Mouse (Mus musculus) intestine, postnatal 0 days (tissue): ENCODE measurements around the gene Ttc21b. TPM values are rescaled to one million over a fixed set of nuclear protein-coding genes. Genes with fewer than 3 reads are reported as not detected.

Source experiments
- ATAC-seq: fragments of 200-750 bp; cut with Nextera tagmentation; 2 replicates; pipeline ENCODE4 v1.8.0; 2017; ENCODE audit warnings: mild to moderate bottlenecking, moderate TSS enrichment, moderate library complexity
- H3K27ac ChIP-seq: fragments of 300-500 bp; sonication (generic); 2 replicates; pipeline ENCODE4 v1.5.1; 2014; ENCODE audit warnings: mild to moderate bottlenecking, low read depth, low read length, moderate library complexity
- H3K27me3 ChIP-seq: fragments of 300-500 bp; sonication (generic); replicated peaks from 2 replicates; pipeline ENCODE4 v1.6.1; 2014; ENCODE audit warnings: low read length, mixed read lengths; ENCODE audit not compliant: control insufficient read depth, insufficient read depth
- H3K36me3 ChIP-seq: fragments of 300-500 bp; sonication (generic); 2 replicates; pipeline ENCODE4 v1.6.1; 2014; ENCODE audit warnings: mild to moderate bottlenecking, moderate library complexity; ENCODE audit not compliant: control insufficient read depth, insufficient read depth
- H3K4me1 ChIP-seq: fragments of 300-500 bp; sonication (generic); replicated peaks from 2 replicates; pipeline ENCODE4 v1.6.1; 2014; ENCODE audit warnings: antibody characterized with exemption, low read length, mixed read lengths; ENCODE audit not compliant: control insufficient read depth, insufficient read depth
- H3K4me2 ChIP-seq: fragments of 300-500 bp; sonication (generic); replicated peaks from 2 replicates; pipeline ENCODE4 v1.6.1; 2014; ENCODE audit warnings: low read depth, mild to moderate bottlenecking, moderate library complexity
- H3K4me3 ChIP-seq: fragments of 300-500 bp; sonication (generic); 2 replicates; pipeline ENCODE4 v1.5.1; 2014; ENCODE audit warnings: low read depth, low read length
- H3K9ac ChIP-seq: fragments of 300-500 bp; sonication (generic); 2 replicates; pipeline ENCODE4 v1.6.1; 2014; ENCODE audit warnings: mild to moderate bottlenecking, low read depth, low read length
- H3K9me3 ChIP-seq: fragments of 300-500 bp; sonication (generic); 2 replicates; pipeline ENCODE4 v1.6.1; 2016; ENCODE audit warnings: mixed run types; ENCODE audit not compliant: control insufficient read depth
- CTCF ChIP-seq: sonication (generic); IDR thresholded peaks from 2 replicates; pipeline ENCODE4 v1.5.1; 2016; ENCODE audit warnings: low read depth, mild to moderate bottlenecking, control low read depth, antibody characterized with exemption, moderate library complexity
- WGBS: fragments of 180-500 bp; shearing (Covaris S2); extraction: QIAGEN DNeasy Blood & Tissue Kit; methylation state at CpG from one replicate; pipeline ENCODE4 v1.1.7; 2014; 5-methylcytosine and 5-hydroxymethylcytosine counted together
- polyA plus RNA-seq: library from polyadenylated mRNA; unstranded; fragments of >200 nt; fragmentation: Nextera tagmentation; extraction: Ambion mirVana; gene quantifications from 2 replicates; pipeline ENCODE4 v1.2.1, GENCODE M21; 2015

Ttc21b gene
- 2.6 and 2.7 TPM in 2 replicates for polyA plus RNA-seq

DNA sequence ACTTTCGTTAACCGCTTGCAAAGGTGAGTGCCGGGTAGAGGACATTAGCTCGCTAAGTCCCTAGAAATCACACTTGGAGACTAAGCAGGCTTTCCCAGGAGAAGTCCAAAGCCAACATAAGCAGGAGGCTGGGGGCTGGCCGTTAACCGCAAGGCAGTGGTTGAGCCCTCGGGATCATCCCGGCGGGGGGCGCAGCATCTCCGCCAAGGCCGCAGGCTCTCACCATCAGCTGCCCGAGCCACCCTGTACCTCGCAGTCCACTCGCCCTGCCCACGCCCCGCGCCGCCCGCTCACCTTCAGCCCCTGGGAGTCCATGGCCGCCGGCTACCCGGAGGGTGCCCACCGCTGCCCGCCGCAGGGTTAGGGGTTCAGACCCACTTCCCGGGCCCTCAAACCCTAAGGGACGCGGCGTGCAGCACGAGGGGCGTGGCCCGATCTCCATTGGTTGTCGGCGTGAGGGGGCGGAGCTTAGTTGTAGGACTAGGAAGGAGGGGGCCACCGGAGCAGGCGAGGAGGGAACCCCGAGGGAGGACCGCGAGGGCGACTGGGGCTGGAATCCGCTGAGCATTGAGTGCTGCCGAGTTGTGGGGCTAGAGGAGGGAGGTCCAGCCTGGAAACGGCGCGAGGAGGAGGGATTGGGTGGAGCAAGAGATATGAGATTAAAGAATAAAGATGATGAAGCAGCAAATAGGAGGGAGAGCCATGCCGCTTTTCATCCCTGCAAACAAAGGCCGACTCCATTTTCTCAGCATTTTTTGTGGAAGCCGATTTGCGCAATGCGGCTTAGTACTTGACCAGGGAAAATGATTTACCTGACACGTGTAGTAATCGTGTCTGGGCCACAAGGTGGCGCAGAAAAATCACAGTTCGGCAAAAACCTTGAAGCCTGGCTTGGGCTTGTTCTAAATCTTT is at the start of gene Ttc21b:
Gene Ttc21b (minus strand): TSS at position 398 of the 912 bp plus-strand sequence.
- H3K27me3 ChIP-seq = no peaks in the 10 kb centered on the region
- peak; percentile 82 for TF ChIP-seq CTCF
- no peaks in the 10 kb centered on the region for H3K9me3 ChIP-seq
- H3K4me2 ChIP-seq = peak within 1 kb of the TSS; percentile 93
- peak; percentile 99 for ATAC-seq
- H3K36me3 ChIP-seq = no peaks in the 10 kb centered on the region
- peak within 1 kb of the TSS; percentile 41 for H3K27ac ChIP-seq
- under 1% methylated on average over 56 of the region's 56 CpGs for WGBS
- peaks cover 5% of the 10 kb centered on the region; the same call in 1 of the 2 replicates for H3K4me1 ChIP-seq
- H3K9ac ChIP-seq = peak within 1 kb of the TSS; percentile 62
- H3K4me3 ChIP-seq = peak within 1 kb of the TSS; percentile 90

DNA sequence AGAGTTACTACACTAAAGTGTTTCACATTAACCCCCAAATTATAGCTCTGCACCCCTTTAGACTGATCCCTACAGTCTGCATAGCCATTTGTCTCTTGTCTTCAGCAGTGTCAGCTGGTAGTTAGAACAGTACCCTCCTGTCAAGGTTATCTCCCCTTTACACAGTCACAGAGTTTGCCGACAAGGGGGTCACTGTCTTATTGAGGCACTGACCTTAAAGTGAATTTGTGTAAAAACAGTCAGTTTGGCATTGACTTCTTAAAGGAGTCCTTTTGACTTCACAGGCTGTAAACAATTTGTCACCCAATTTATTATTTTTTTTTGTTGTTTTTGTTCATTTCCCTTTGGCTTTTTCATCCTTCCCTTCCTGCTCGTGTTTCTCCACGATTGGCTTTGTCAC is 16.1 kb upstream of the Ttc21b start:
- H3K36me3 ChIP-seq = no peaks in the 10 kb centered on the region
- H3K27ac ChIP-seq = no peak overlapping the region
- no peak overlapping the region for H3K4me3 ChIP-seq
- 78% methylated on average over 3 of the region's 3 CpGs for WGBS
- H3K27me3 ChIP-seq = no peaks in the 10 kb centered on the region
- no peak for ATAC-seq
- no peaks in the 10 kb centered on the region for H3K4me1 ChIP-seq
- H3K9ac ChIP-seq = no peak overlapping the region
- no peak overlapping the region for H3K4me2 ChIP-seq
- no peak for TF ChIP-seq CTCF
- no peaks in the 10 kb centered on the region for H3K9me3 ChIP-seq

DNA sequence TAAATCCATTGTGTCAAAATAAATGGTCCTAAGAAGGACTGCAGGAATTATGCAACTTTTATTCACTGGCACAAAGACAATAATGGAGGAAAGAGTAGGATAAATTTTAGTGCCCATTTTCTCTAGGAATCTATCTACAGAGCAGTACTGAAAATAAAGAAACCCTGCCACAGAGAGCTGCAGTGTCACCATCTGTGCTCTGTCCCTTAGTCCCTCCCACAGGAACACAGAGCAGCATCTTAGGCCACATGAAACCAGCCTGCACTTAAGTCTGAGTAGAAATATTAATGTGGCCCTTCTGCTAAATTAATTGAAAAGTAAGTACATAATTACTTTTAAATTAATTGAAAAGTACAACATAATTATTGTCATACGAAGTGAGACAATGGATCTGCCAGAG is 12.4 kb downstream of the Ttc21b start:
- 93% methylated on average over 1 of the region's 1 CpGs for WGBS
- Histone ChIP-seq H3K4me2 (no peak overlapping the region), H3K27ac (no peak overlapping the region), H3K4me1 (no peaks in the 10 kb centered on the region), H3K9me3 (no peaks in the 10 kb centered on the region), H3K4me3 (no peak overlapping the region), H3K27me3 (no peaks in the 10 kb centered on the region), H3K36me3 (peaks cover 20% of the 10 kb centered on the region), H3K9ac (no peak overlapping the region)
- no peak for ATAC-seq
- TF ChIP-seq CTCF = no peak

DNA sequence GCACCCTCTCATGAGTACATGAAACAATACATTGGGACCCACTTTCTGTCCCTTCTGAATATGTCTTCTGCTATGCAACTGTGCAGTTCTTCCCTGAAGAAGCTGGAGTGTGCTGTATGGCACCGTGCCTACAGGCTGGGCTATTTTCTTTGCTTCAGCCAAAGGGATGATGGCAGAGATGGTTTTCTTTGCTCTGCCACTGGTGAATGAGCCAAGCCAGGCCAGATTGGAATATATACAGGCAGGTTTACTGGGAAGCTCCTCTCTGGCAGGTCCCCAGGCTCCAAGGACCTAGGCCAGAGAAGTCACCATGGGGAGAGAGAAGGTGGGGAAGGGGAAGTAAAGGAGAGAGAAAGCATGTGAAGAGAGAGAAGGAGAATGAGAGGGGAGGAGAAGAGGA is 16.1 kb downstream of the Ttc21b start:
- 92% methylated on average over 1 of the region's 1 CpGs for WGBS
- H3K4me2 ChIP-seq = no peak overlapping the region
- H3K4me3 ChIP-seq = no peak overlapping the region
- H3K27me3 ChIP-seq = no peaks in the 10 kb centered on the region
- H3K36me3 ChIP-seq = 0 out of 2 replicates have a peak, but pooled peaks cover 7% of the 10 kb centered on the region
- no peak for ATAC-seq
- no peak for TF ChIP-seq CTCF
- no peaks in the 10 kb centered on the region for H3K4me1 ChIP-seq
- no peak overlapping the region for H3K9ac ChIP-seq
- H3K9me3 ChIP-seq = no peaks in the 10 kb centered on the region
- H3K27ac ChIP-seq = no peak overlapping the region

DNA sequence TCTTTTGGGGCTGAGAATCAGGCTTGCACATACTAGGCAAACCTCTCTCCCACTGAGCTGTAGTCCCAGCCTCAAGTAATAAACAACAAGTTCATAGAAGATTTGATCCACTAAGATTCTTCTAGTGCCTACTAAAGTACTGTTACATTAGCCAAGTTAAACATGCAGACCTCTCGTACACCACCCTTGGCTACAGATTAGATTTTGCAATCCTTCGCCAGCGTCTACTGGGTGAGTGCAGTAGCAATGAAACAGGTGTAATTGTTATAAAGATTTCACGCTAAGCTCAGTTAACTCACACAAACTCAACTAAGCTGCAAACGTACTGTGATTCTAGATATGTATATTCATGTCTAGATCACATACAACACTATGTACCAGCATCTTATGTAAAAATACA is 17.5 kb downstream of the Ttc21b start:
- no peak overlapping the region for H3K4me2 ChIP-seq
- no peaks in the 10 kb centered on the region for H3K9me3 ChIP-seq
- no peak for ATAC-seq
- TF ChIP-seq CTCF = no peak
- no peak overlapping the region for H3K4me3 ChIP-seq
- no peaks in the 10 kb centered on the region for H3K27me3 ChIP-seq
- no peaks in the 10 kb centered on the region for H3K4me1 ChIP-seq
- 0 out of 2 replicates have a peak, but pooled peaks cover 8% of the 10 kb centered on the region for H3K36me3 ChIP-seq
- WGBS = 80% methylated on average over 5 of the region's 5 CpGs
- H3K9ac ChIP-seq = no peak overlapping the region
- no peak overlapping the region for H3K27ac ChIP-seq

DNA sequence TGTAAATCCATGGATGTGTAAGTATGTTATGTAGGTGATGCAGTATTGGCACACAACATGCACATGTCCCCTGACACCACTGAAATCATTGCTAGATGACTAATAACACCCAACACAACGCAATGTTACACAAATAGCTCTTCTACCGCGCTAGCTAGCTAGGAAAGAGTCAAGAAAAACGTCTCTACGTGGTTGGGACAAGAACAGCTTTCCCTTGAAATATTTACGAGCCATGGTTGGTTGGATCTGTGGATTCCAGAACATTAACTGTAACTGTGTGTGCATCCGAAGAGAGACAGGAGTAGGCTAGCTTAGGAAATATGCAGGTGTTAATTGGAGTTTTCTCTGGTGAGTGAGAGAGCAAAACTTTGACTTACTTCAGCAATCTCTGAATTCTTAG is 35.5 kb downstream of the Ttc21b start:
- Histone ChIP-seq H3K4me3 (no peak overlapping the region), H3K4me1 (no peaks in the 10 kb centered on the region), H3K9me3 (no peaks in the 10 kb centered on the region), H3K36me3 (peaks cover 4% of the 10 kb centered on the region; the same call in 1 of the 2 replicates), H3K9ac (no peak overlapping the region), H3K27me3 (no peaks in the 10 kb centered on the region), H3K27ac (no peak overlapping the region), H3K4me2 (no peak overlapping the region)
- no peak for ATAC-seq
- WGBS = 91% methylated on average over 7 of the region's 7 CpGs
- no peak for TF ChIP-seq CTCF
